Mouse (Mus musculus) liver, embryonic 11.5 days (tissue): ENCODE results near the gene Btbd17. TPM values are rescaled to one million over a fixed set of nuclear protein-coding genes. Genes with fewer than 3 reads are reported as not detected.

ENCODE experiments used
- ATAC-seq: fragments of 200-750 bp; cut with Nextera tagmentation; replicated peaks from 2 replicates; pipeline ENCODE4 v1.8.0; 2017; ENCODE audit warnings: moderate number of reproducible peaks, mild to moderate bottlenecking, moderate TSS enrichment, moderate library complexity; ENCODE audit not compliant: low FRiP score
- DNase-seq: peaks from one replicate; pipeline ENCODE4 v3.0.0-alpha.2; 2017; ENCODE audit warnings: low spot score
- H3K27ac ChIP-seq: fragments of 300-500 bp; sonication (generic); 2 replicates; pipeline ENCODE4 v1.5.1; 2014; ENCODE audit warnings: mild to moderate bottlenecking, low read depth, low read length, control low read depth
- H3K27me3 ChIP-seq: fragments of 300-500 bp; sonication (generic); replicated peaks from 2 replicates; pipeline ENCODE4 v1.6.1; 2014; ENCODE audit warnings: low read length, mixed read lengths; ENCODE audit not compliant: control insufficient read depth, insufficient read depth
- H3K36me3 ChIP-seq: fragments of 300-500 bp; sonication (generic); 2 replicates; pipeline ENCODE4 v1.6.1; 2014; ENCODE audit warnings: mild to moderate bottlenecking, low read length, moderate library complexity, mixed read lengths; ENCODE audit not compliant: control insufficient read depth, insufficient read depth
- H3K4me1 ChIP-seq: fragments of 300-500 bp; sonication (generic); replicated peaks from 2 replicates; pipeline ENCODE4 v1.6.1; 2014; ENCODE audit warnings: low read length, mixed read lengths; ENCODE audit not compliant: control insufficient read depth, insufficient read depth
- H3K4me2 ChIP-seq: fragments of 300-500 bp; sonication (generic); 2 replicates; pipeline ENCODE4 v1.6.1; 2014; ENCODE audit warnings: mild to moderate bottlenecking, control low read depth, moderate library complexity
- H3K4me3 ChIP-seq: fragments of 300-500 bp; sonication (generic); 2 replicates; pipeline ENCODE4 v1.5.1; 2014; ENCODE audit warnings: low read depth, low read length, control low read depth
- H3K9ac ChIP-seq: fragments of 300-500 bp; sonication (generic); 2 replicates; pipeline ENCODE4 v1.6.1; 2014; ENCODE audit warnings: low read depth, low read length, control low read depth
- H3K9me3 ChIP-seq: fragments of 300-500 bp; sonication (generic); 2 replicates; pipeline ENCODE4 v1.6.1; 2016; ENCODE audit warnings: low read length, inconsistent platforms, mixed read lengths; ENCODE audit not compliant: control insufficient read depth
- WGBS: fragments of 180-500 bp; shearing (Covaris S2); extraction: QIAGEN DNeasy Blood & Tissue Kit; methylation state at CpG from one replicate; pipeline ENCODE4 v1.1.7; 2014; 5-methylcytosine and 5-hydroxymethylcytosine counted together
- polyA plus RNA-seq: library from polyadenylated mRNA; unstranded; fragments of >200 nt; fragmentation: Nextera tagmentation; extraction: Ambion mirVana; gene quantifications from 2 replicates; pipeline ENCODE4 v1.2.1, GENCODE M21; 2014

The Btbd17 gene
- polyA plus RNA-seq, 1 experiment from 2014 or later: 0.10 TPM

DNA sequence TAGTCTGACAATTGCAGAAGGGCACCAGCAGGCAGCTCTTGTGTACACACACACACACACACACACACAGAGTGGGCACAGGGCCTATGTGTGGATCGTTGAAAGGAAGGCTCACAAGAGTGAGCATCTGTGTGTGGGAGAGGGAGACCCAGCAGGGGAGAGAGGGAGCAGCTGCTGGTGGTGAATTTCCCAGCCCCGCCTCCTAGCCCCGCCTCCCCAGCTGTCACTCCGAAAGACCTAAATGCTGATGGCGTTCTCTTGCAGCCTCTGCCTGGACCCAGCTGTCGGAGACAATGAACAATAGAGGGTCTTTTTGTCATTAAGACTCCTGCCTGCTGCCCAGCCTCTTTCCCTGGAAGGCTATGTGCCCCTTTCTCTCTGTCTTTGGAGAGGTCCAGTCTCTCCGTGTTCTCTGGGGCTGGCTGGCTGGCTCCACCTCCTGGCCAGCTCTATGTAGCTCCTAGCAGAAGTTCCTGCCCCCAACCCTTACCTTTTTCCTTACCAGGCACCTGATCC, 456 bp downstream of the Btbd17 start:
- Histone ChIP-seq H3K27ac (no peak overlapping the region), H3K36me3 (no peaks in the 10 kb centered on the region), H3K4me3 (peak overlapping the region; percentile 30), H3K4me2 (peak overlapping the region; percentile 59), H3K9me3 (no peaks in the 10 kb centered on the region), H3K9ac (no peak overlapping the region), H3K4me1 (peaks cover 12% of the 10 kb centered on the region; the same call in 1 of the 2 replicates), H3K27me3 (peaks cover 45% of the 10 kb centered on the region)
- 0% methylated on average over 7 of the region's 7 CpGs for WGBS
- ATAC-seq (no peak), DNase-seq (peak; percentile 69)

DNA sequence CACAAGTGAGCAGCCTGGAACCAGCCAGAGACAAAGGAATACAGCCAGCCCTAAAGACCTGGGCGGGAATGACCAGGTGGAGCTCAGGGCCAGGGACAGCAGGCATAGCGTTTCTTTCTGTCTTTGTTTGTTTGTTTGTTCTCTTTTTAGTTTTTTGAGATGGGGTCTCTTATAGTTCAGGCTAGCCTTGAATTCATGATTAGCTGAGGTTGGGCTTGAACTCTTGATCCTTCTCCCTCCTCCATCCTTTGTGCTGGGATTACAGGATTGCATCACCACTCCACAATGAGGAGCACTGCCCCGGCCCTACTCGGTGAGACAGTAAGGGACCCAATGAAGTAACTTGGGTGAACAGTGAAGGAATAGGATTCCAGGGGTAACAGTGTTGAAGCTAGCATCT, 1.1 kb downstream of the Btbd17 start:
- ATAC-seq (no peak), DNase-seq (no peak)
- Histone ChIP-seq H3K9ac (no peak overlapping the region), H3K4me3 (no peak overlapping the region), H3K4me2 (no peak overlapping the region), H3K4me1 (peaks cover 12% of the 10 kb centered on the region; the same call in 1 of the 2 replicates), H3K9me3 (no peaks in the 10 kb centered on the region), H3K27me3 (peaks cover 51% of the 10 kb centered on the region), H3K36me3 (no peaks in the 10 kb centered on the region), H3K27ac (no peak overlapping the region)
- WGBS: 58% methylated on average over 4 of the region's 4 CpGs

DNA sequence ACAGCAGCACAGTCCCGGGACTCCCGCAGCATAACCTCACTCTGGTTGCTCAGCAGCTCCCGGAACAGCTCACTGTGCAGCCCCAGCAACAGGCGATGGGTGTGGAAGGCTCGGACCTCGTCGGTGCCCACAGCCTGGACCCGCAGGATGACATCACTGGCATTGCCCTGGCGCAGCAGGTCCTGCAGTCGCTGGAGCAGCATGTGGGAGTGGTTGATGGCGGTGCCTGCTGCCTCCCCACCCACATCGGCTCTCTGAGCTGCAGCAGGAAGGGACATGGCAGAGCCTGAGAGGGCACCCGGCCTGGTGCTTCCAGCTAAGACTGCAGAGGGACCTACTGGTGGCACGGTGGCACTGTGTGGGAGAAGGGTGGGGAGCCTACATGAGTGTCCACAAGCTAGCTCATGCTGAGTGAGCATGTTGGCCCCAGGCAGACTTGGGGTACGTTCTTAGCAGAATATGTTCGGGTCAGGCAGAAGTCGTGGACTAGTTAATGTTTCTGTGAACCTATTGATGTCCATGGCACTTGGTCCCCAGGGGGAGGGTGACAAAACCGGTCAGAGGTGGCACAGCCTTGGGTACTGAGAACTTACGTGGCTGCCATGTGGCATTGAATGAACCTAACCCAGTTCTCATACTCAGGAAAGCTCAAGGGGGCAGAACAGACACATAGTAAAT, 1.7 kb downstream of the Btbd17 start:
- ATAC-seq (no peak), DNase-seq (no peak)
- Histone ChIP-seq H3K36me3 (no peaks in the 10 kb centered on the region), H3K27ac (no peak overlapping the region), H3K4me1 (peaks cover 14% of the 10 kb centered on the region; the same call in 1 of the 2 replicates), H3K9ac (no peak overlapping the region), H3K4me2 (no peak overlapping the region), H3K4me3 (no peak overlapping the region), H3K9me3 (no peaks in the 10 kb centered on the region), H3K27me3 (peaks cover 58% of the 10 kb centered on the region)
- 60% methylated on average over 19 of the region's 19 CpGs for WGBS

- Histone ChIP-seq H3K36me3 (no peaks in the 10 kb centered on the region), H3K9me3 (no peaks in the 10 kb centered on the region), H3K27ac (no peak overlapping the region), H3K9ac (no peak overlapping the region), H3K27me3 (peaks cover 68% of the 10 kb centered on the region), H3K4me1 (peaks cover 17% of the 10 kb centered on the region), H3K4me3 (no peak overlapping the region), H3K4me2 (no peak overlapping the region)
- 36% methylated on average over 5 of the region's 5 CpGs for WGBS
- ATAC-seq (no peak), DNase-seq (no peak)
Measured at GRCm38 (mm10) chr11:114792931-114793494, 2.7 kb downstream of the Btbd17 start.

DNA sequence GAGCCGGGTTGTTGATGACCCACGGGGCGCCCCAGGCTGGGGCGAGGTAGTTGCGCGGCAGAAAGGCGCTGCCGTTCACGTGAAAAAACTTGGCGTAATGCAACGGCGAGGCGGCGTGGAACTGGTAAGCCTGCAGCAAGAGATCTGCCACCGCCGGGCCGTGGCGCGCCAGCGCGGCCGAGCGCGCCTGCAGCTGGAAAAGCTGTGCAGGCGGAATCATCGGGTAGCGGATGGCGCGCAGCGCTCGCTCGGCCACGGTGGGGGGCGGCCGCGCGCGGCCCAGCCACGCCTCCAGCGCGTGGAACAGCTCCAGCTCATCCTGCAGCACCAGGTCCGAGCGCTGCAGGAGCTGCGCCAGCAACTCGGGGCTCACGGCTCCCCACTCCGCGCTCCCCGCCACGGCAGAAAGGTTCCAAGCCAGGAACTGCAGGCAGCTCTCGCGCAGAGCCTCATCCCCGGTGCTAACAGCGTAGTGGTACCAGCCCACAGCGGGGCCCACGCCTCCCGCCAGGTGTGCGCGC, 3.8 kb downstream of the Btbd17 start:
- no peak for DNase-seq
- WGBS: 1% methylated on average over 59 of the region's 59 CpGs
- no peak overlapping the region for H3K27ac ChIP-seq

GRCm38 (mm10) chr11:114791351-114791889, 4.3 kb downstream of the Btbd17 start:
- no peak for ATAC-seq
- H3K9ac ChIP-seq: no peak overlapping the region

More for the DNA sequence above, 3.8 kb downstream of the Btbd17 start:
- Histone ChIP-seq H3K27me3 (peaks cover 78% of the 10 kb centered on the region), H3K9ac (no peak overlapping the region), H3K36me3 (no peaks in the 10 kb centered on the region), H3K4me3 (peak overlapping the region; percentile 45), H3K4me2 (peak overlapping the region; percentile 72), H3K9me3 (no peaks in the 10 kb centered on the region), H3K4me1 (peaks cover 17% of the 10 kb centered on the region)
- ATAC-seq: no peak

DNA sequence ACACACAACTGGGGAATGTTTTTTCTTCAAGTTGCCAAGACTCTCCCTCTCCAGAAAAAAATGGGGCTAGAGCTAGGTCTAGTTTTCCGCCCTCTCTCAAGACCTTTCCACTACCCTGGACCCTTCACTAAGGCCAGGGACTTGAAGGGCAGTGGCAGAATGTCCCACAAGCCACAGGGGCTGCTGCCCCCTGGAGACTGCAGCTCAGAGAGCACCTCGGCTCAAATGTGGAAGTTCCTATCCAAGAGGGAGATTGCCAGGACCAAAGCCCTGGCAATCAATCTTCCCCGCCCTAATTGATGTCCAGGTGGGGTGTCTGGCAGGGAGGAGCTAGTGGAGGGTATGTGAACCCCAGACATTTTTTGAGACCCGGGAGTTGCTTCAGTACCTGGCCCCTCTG, 4.9 kb downstream of the Btbd17 start:
- Histone ChIP-seq H3K27me3 (peaks cover 85% of the 10 kb centered on the region), H3K27ac (no peak overlapping the region), H3K36me3 (no peaks in the 10 kb centered on the region), H3K9me3 (no peaks in the 10 kb centered on the region), H3K4me1 (peaks cover 17% of the 10 kb centered on the region), H3K9ac (no peak overlapping the region), H3K4me2 (no peak overlapping the region), H3K4me3 (no peak overlapping the region)
- no peak for DNase-seq
- WGBS: 20% methylated on average over 4 of the region's 4 CpGs
- ATAC-seq: no peak

More at GRCm38 (mm10) chr11:114791351-114791889, 4.3 kb downstream of the Btbd17 start:
- H3K4me2 ChIP-seq: peak overlapping the region; percentile 72
- H3K4me3 ChIP-seq: peak overlapping the region; percentile 45
- H3K27ac ChIP-seq: no peak overlapping the region
- WGBS: 4% methylated on average over 50 of the region's 50 CpGs
- H3K4me1 ChIP-seq: peaks cover 17% of the 10 kb centered on the region
- peaks cover 83% of the 10 kb centered on the region for H3K27me3 ChIP-seq
- H3K9me3 ChIP-seq: no peaks in the 10 kb centered on the region
- DNase-seq: no peak
- H3K36me3 ChIP-seq: no peaks in the 10 kb centered on the region

- no peak overlapping the region for H3K4me2 ChIP-seq
- WGBS: 53% methylated on average over 12 of the region's 12 CpGs
- ATAC-seq (no peak), DNase-seq (no peak)
- no peak overlapping the region for H3K9ac ChIP-seq
- H3K4me3 ChIP-seq: no peak overlapping the region
- H3K9me3 ChIP-seq: no peaks in the 10 kb centered on the region
- peaks cover 91% of the 10 kb centered on the region for H3K27me3 ChIP-seq
- no peak overlapping the region for H3K27ac ChIP-seq
- H3K36me3 ChIP-seq: no peaks in the 10 kb centered on the region
- H3K4me1 ChIP-seq: peaks cover 17% of the 10 kb centered on the region
Measured at GRCm38 (mm10) chr11:114790171-114790570, 5.6 kb downstream of the Btbd17 start.
